Mouse (Mus musculus): ENCODE data around the gene Erc1. TPM values are rescaled to one million over a fixed set of nuclear protein-coding genes. Genes with fewer than 3 reads are reported as not detected.
A peak's percentile ranks its signal among the peaks of the same experiment; 100 is the strongest.

The Erc1 gene
- polyA plus RNA-seq, 3 experiments from 2014 or later, result 6.8 to 7.8 (median 7.3) TPM

GRCm38 (mm10) chr6:119803239-119803638, 44.7 kb downstream of the Erc1 start:
- ATAC-seq, result no peak

GRCm38 (mm10) chr6:119796911-119797486, 51.0 kb downstream of the Erc1 start:
- no peak for ATAC-seq

DNA sequence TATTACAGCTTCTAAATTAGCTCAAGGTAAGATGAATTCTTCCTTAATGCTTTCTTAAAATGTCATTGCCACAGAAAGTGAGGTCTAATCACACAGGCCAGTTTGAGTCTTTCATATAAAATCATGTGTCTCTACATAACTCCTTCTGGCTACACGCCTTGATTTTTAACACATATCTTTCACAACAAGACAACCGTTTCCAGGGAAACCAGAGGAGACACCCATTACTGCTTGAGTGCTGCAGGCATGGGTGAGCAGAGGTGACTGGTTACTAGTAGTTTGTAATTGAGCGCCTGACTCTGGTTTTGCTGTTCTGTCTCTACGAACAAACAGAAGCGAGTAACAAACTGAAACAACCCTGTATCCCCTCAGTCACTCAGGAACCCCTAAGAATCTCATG, 51.7 kb downstream of the Erc1 start:
- ATAC-seq, result no peak

- ATAC-seq, result peak; percentile 56
Measured at GRCm38 (mm10) chr6:119792562-119792961, 55.4 kb downstream of the Erc1 start.

DNA sequence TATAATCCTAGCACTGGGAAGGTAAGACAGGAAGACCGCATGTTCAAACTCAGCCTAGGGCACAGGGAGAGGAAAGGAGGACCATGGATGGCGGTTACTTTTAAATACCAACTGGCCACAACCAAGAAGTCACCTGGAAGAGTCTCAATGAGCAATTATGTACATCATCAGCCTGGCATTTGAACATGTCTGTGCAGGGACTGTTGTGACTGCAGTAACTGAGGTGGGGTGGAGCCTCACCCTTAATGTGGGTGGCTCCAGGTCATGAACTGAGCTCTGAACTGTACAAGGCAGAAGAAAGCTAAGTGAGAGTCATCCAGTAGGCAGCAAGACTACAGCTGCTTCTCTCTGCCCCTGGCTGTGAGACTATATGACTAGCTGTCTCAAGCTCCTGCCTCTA, 65.6 kb downstream of the Erc1 start:
- no peak for ATAC-seq

- ATAC-seq, result no peak
Measured at GRCm38 (mm10) chr6:119781109-119781508, 66.9 kb downstream of the Erc1 start.

- ATAC-seq, result no peak
Measured at GRCm38 (mm10) chr6:119768778-119769177, 79.2 kb downstream of the Erc1 start.

GRCm38 (mm10) chr6:119764355-119764754, 83.6 kb downstream of the Erc1 start:
- no peak for ATAC-seq

- ATAC-seq, result no peak
Measured at GRCm38 (mm10) chr6:119759866-119760265, 88.1 kb downstream of the Erc1 start.

GRCm38 (mm10) chr6:119758490-119758889, 89.5 kb downstream of the Erc1 start:
- no peak for ATAC-seq

DNA sequence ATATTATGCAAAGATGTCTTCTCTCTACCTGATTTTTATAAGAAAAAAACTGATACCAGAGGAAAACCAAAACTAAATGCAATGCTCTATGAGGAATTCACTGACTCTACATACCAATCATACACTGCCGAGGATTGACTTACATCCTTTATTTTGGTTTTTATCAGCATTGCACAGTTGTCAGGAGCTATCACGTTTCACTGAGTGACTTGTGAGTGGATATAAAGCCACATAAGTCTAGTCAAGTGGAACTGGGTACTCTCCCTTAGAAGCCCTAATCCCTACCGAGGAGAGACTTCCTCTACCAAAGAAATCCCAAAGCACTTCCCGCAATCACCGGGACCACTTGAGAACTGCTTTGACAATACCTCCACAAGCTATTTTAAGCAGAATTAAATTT, 90.2 kb downstream of the Erc1 start:
- ATAC-seq, result no peak

DNA sequence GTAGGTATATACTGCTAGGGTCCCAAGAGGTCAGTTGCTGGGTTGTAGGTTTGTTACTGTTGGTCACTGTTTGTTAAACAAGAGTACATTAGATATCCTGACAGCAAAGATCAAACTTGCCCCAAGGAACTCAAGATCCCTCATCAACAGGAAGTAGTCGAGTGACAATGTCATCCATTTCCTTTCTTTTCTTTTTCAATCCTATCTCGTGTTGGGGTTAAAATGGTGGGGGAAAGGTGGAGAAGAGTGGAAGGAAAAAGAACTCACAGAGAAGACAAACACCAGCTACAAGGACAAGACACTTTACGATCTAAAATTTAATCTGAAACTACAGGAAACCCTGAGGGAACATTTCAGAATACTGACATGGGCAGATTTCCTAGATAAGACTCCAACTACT, 92.1 kb downstream of the Erc1 start:
- ATAC-seq, result peak; percentile 41

DNA sequence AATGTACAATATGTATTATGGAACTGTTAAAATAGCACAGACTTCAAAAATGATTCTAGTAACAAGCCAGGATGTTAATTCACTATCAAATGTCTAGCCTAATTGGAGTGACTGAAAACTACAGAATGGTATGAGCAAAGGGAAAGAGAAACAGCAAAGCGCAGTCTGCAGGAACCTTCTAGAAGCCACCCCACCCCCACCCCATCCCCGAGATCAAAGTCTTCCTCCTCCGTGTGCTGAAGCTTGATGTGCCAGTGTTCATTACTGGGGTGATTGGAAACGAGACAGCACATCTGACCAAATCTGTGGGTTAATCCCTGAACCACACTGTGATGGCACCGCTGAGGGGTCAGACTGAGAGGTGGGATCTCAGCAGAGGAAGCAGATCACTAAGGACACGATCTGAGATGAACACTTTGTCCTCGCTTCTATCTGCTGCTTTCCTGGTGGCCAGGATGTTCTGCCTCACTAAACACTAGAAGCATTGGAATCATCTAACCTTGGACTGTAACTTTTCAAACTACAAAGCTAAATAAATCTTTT, 98.8 kb downstream of the Erc1 start:
- ATAC-seq, result peak; percentile 91

DNA sequence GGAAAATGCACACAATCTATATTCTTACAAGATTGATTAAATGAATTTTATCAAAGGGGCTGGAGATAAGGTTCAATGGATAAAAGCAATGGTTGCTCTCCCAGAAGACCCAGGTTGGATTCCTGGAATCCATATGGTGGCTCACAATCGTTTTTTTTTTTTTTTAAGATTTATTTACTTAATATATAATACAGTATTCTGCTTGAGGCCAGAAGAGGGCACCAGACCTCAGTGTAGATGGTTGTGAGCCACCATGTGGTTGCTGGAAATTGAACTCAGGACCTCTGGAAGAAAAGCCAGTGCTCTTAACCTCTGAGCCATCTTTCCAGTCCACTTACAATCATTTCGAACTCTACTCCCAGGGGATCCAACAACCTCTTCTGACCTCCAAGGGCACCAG, 106.1 kb downstream of the Erc1 start:
- ATAC-seq, result no peak

- no peak for ATAC-seq
Measured at GRCm38 (mm10) chr6:119740541-119740940, 107.4 kb downstream of the Erc1 start.

- no peak for ATAC-seq
Measured at GRCm38 (mm10) chr6:119738638-119739375, 109.2 kb downstream of the Erc1 start.

DNA sequence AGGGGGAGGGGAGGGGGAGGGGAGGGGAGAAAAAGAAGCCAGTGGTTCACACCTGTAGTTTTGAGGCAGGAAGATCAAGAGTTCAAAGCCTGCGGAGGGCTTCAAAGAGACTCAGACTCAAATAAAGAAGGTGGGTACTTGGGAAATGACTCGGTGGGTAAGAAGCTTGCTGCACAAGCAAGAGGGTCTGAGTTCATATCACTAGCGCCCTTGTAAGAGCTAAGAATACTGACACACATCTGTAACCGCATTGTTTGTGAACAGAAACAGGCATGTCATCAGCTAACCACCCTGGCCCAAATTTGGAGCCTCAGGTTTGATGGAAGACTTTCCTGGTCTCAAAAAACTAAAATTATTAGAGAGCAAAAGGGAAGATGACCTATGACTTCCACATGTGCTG, 110.3 kb downstream of the Erc1 start:
- ATAC-seq, result no peak

DNA sequence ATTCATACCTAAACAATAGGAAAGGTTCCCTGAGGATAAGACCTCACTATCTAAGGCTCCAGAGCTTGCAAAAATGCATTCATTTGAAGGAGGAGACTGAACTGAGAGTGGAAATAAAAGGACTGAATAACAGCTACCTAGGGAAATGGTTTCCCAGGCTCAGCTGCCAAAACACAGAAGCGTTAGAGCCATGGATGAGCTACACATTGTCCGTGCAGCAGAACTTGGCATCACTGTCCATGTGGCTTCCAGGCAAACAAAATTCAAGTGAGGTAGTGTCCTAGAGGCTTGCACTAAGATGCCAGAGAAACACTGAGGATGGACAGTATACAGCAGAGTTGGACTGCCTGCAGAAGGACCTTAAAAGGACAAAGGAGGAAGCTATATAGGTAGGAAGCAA, 112.0 kb downstream of the Erc1 start:
- no peak for ATAC-seq

DNA sequence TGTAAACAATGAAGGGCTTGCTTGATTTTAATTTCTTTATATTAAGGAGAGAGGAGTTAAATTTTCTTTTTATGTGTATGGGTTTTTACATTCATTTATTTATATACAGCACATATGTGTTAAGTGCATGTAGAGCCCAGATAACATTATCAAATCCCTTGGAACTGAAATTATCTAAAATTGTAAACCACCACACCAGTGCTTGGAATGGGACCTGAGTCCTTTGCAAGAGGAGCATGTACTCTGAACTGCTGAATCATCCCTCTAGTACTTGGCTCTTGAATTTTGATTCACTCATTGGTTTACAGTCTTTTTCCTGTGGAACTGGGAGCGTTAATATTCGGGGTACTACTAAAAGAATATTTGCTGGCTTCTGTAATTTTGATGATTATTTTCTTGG, 116.8 kb downstream of the Erc1 start:
- ATAC-seq, result no peak

DNA sequence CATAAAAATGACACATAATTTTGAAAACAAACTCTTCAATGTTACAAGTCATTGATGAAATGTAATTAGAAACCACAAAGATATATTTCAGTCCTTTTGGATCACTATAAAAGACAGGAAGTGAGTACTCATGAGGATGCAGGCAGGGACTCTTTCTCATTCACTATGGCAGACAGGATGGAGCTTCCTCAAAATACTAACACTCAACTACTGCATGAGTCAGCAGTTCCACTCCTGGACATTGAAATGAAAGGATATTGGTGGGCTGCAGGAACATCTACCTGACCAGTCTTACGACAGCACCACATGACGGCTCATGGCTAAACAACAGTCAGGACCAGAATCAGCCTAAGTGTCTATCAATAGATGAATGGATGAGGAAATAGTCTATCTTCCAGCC, 132.7 kb downstream of the Erc1 start:
- no peak for ATAC-seq

DNA sequence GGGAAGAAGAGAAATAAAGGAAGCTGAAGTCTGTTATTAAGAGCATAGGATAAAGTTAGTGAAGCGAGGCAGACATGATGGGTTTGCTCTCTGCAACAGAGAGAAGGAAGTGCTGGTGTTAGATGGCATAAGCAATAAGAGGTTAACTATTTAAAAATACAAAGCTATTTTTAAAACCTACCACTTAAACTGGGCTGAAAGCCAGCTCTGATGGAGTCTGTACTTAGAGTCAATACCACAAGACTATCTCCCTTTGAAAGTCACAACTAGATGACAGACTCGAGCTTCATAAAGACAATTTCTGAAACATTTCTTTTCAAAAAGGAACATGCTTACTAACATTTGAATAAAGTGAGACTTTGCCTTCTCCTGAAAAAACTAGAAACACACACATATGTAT, 134.0 kb downstream of the Erc1 start:
- ATAC-seq, result no peak

- ATAC-seq, result no peak
Measured at GRCm38 (mm10) chr6:119712486-119712885, 135.5 kb downstream of the Erc1 start.

DNA sequence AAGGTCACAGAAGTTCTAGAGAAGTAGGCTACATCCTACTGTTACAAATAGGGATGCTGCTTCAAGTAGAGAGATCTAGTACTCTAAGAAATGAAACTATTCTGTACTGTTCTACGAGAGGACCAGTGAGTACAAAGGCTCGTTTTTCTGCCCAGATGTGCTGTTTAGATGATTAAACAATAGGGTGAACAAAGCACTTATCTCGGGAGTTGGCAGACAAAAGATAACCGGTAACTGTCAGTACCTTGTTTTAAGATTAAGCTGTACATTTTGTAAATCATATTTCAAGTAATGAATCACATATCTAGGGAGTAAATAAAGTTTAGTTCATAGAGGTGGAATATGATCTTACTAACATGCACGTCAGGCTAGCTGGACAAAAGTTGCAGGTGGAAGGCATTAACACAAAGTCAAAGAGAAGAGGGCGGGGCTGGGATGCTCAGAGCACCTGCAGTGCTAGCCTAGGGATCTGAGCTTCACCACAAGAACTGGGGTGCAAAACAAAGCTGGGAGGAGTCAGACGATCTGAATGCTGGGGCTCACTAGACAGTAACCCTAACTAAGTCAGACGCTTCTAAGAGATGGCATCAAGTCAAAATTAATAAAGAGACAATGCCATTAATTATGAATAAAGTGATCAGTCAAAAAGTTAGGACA, 136.2 kb downstream of the Erc1 start:
- no peak for ATAC-seq

DNA sequence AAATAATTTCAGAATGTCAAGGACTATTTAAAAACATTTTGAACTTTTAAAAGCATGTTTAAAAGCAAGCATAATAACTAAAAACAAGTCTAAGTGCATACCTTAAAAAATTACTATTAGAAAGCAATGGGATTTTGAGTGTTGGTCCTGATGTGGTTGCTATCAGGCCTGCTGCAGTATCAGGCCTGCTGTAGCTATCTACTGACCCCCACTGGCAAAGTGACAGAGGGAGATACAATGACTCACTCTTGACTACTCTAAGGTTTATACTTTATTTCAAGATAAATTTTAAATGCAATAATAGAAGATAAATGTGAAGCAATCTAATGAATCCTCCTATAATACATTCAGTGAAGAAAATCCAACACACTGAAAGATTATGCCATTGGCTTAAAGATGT, 138.4 kb downstream of the Erc1 start:
- ATAC-seq, result no peak
